Mouse (Mus musculus) CH12.LX (cell line): ENCODE measurements at regions not wholly inside any gene's neighbourhood (a gene's known extent, or its start where the extent isn't known, plus 50 kb on each side); places are given as distances from the start of the nearest gene placed in this dataset.

Experiments
- DNase-seq: peaks from one replicate; pipeline ENCODE4 v3.0.0-alpha.2; 2013; ENCODE audit errors: extremely low read depth
- H3K27ac ChIP-seq: 2 replicates; pipeline ENCODE4 v1.5.1; 2012; ENCODE audit warnings: low read depth, mild to moderate bottlenecking, control low read depth, moderate library complexity; ENCODE audit not compliant: insufficient read depth
- H3K27me3 ChIP-seq: replicated peaks from 2 replicates; pipeline ENCODE3; 2012; ENCODE audit warnings: inconsistent platforms
- H3K36me3 ChIP-seq, 2 experiments: replicated peaks in 1 of 2; 2 replicates each; pipeline versions ENCODE3 to v1.6.1; 2012; ENCODE audit warnings: inconsistent platforms in 1 of 2, low read length in 1 of 2, mild to moderate bottlenecking in 1 of 2, mixed read lengths in 1 of 2, moderate library complexity in 1 of 2; ENCODE audit not compliant: control insufficient read depth in 1 of 2, insufficient read depth in 1 of 2
- H3K4me1 ChIP-seq, 2 experiments: 2 replicates each; pipeline ENCODE4 v1.6.1; 2012; ENCODE audit warnings: inconsistent platforms in 1 of 2, moderate library complexity in 1 of 2; ENCODE audit not compliant: insufficient read depth in 2 of 2, control insufficient read depth in 1 of 2
- H3K4me2 ChIP-seq: 2 replicates; pipeline ENCODE4 v1.6.1; 2012; ENCODE audit warnings: low read depth, mild to moderate bottlenecking, control low read depth; ENCODE audit not compliant: poor library complexity, insufficient read depth, severe bottlenecking
- H3K4me3 ChIP-seq, 3 experiments: fragments of 150-350 bp in 1 of 3; sonication (generic) in 1 of 3; replicated peaks in 1 of 3; 2 replicates each; pipeline versions ENCODE3 to v1.5.1; 2011 to 2012; ENCODE audit warnings: low read depth in 2 of 3, low read length in 2 of 3, mild to moderate bottlenecking in 2 of 3, moderate library complexity in 2 of 3, control low read depth in 1 of 3, improper control_type of control experiment in 1 of 3, inconsistent platforms in 1 of 3, mixed read lengths in 1 of 3; ENCODE audit not compliant: poor library complexity in 1 of 3
- H3K79me2 ChIP-seq: replicated peaks from 2 replicates; pipeline ENCODE4 v1.6.1; 2012; ENCODE audit warnings: mild to moderate bottlenecking, moderate library complexity; ENCODE audit not compliant: control insufficient read depth, poor library complexity, insufficient read depth, severe bottlenecking; ENCODE audit errors: extremely low read depth
- H3K9ac ChIP-seq: 2 replicates; pipeline ENCODE4 v1.6.1; 2012; ENCODE audit warnings: low read depth, mild to moderate bottlenecking, control low read depth, moderate library complexity; ENCODE audit not compliant: insufficient read depth
- H3K9me3 ChIP-seq: replicated peaks from 2 replicates; pipeline ENCODE3; 2012; ENCODE audit warnings: low read length, inconsistent platforms, mixed read lengths
- CHD1 ChIP-seq: IDR thresholded peaks from 2 replicates; pipeline ENCODE4 v1.6.1; 2012; ENCODE audit warnings: low read depth, low read length, improper control_type of control experiment, inconsistent platforms
- CHD2 ChIP-seq: IDR thresholded peaks from 2 replicates; pipeline ENCODE4 v1.6.1; 2011; ENCODE audit warnings: low read length, improper control_type of control experiment
- EP300 ChIP-seq: IDR thresholded peaks from 2 replicates; pipeline ENCODE4 v1.6.1; 2011; ENCODE audit warnings: low read length, improper control_type of control experiment
- ETS1 ChIP-seq: conservative IDR thresholded peaks from 2 replicates; pipeline ENCODE4 v1.6.1; 2012; ENCODE audit warnings: low read depth, mild to moderate bottlenecking, inconsistent platforms, low read length, improper control_type of control experiment, moderate library complexity
- HCFC1 ChIP-seq: IDR thresholded peaks from 2 replicates; pipeline ENCODE4 v1.6.1; 2012; ENCODE audit warnings: low read depth, mild to moderate bottlenecking, inconsistent platforms, low read length, improper control_type of control experiment
- PAX5 ChIP-seq: IDR thresholded peaks from 2 replicates; pipeline ENCODE4 v1.6.1; 2012; ENCODE audit warnings: low read length, inconsistent platforms, mixed read lengths
- ZC3H11A ChIP-seq: IDR thresholded peaks from 2 replicates; pipeline ENCODE4 v1.6.1; 2012; ENCODE audit warnings: low read depth, mild to moderate bottlenecking, inconsistent platforms, low read length, improper control_type of control experiment
- dilution Hi-C: fragments of 300-500 bp; cut with MboI; formaldehyde crosslinking; loops from 2 replicates; pipeline ENCODE4 v1.14.3; 2020; ENCODE audit warnings: low sequenced_read_pairs; ENCODE audit not compliant: extremely low pct_unique_long_range_greater_than_20kb, extremely low pct_ligation_motif_present
- in situ Hi-C: fragments of 300-500 bp; cut with MboI; formaldehyde crosslinking; loops from 3 replicates; pipeline ENCODE4 v1.14.3; 2019; ENCODE audit warnings: low sequenced_read_pairs, low pct_ligation_motif_present, low pct_unique_long_range_greater_than_20kb, mixed read lengths

- Histone ChIP-seq H3K27ac (no peak overlapping the region), H3K9ac (no peak overlapping the region), H3K36me3 (no peaks in the 10 kb centered on the region), H3K4me3 (no peak overlapping the region), H3K4me2 (peak overlapping the region; percentile 51), H3K79me2 (no peaks in the 10 kb centered on the region), H3K9me3 (no peaks in the 10 kb centered on the region), H3K27me3 (peaks cover 1% of the 10 kb centered on the region), H3K4me1 (no peaks in the 10 kb centered on the region)
- no peak for DNase-seq
- in situ Hi-C loops (no loop called here), dilution Hi-C loops (no loop called here)
- no peak for TF ChIP-seq HCFC1
These were observed 169.0 kb upstream of the C9orf72 start for GRCm38 (mm10) chr4:35394821-35395582.

DNA sequence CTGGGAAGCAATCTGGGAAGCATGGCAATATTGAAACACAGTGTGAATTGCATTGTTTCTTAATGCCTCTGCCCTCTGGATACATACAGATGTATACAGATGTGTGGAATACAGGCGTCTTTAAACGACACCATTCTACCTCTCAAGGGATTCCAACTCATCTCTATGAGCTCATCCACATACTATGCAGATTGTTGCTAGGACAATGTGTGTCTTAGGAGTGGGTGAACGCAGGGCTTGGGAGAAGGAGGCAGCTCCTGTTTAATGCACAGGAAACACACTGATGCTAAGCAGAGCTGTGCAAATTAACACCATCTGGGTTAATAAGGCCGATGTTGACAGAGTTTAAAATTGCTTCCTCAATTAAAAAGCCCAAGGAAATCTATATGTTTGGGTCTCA, 149.8 kb upstream of the C9orf72 start:
- no peaks in the 10 kb centered on the region for H3K9me3 ChIP-seq
- no peak for TF ChIP-seq ETS1
- TF ChIP-seq, all 38 proteins: peak for 0
- dilution Hi-C loops, result no loop called here
- in situ Hi-C loops, result no loop called here
- H3K79me2 ChIP-seq, result no peaks in the 10 kb centered on the region
- H3K36me3 ChIP-seq, result no peaks in the 10 kb centered on the region
- H3K4me2 ChIP-seq, result no peak overlapping the region
- no peak overlapping the region for H3K9ac ChIP-seq
- no peaks in the 10 kb centered on the region for H3K27me3 ChIP-seq
- no peak overlapping the region for H3K27ac ChIP-seq
- no peak for DNase-seq
- H3K4me3 ChIP-seq, result no peak overlapping the region
- no peaks in the 10 kb centered on the region; a peak in 1 of 4 replicates for H3K4me1 ChIP-seq

GRCm38 (mm10) chr4:35373213-35373860, 147.4 kb upstream of the C9orf72 start:
- no peak for DNase-seq
- in situ Hi-C loops, result no loop called here
- Histone ChIP-seq H3K9ac (no peak overlapping the region), H3K4me2 (no peak overlapping the region; the same call in 1 of the 2 replicates), H3K4me3 (no peak overlapping the region), H3K79me2 (no peaks in the 10 kb centered on the region), H3K4me1 (no peaks in the 10 kb centered on the region; a peak in 1 of 4 replicates), H3K9me3 (no peaks in the 10 kb centered on the region), H3K27ac (no peak overlapping the region)
- dilution Hi-C loops, result no loop called here
- TF ChIP-seq EP300 (no peak), CHD1 (no peak), CHD2 (no peak), ZC3H11A (no peak), PAX5 (no peak)
- TF ChIP-seq, all 38 proteins: peak for 0
- Histone ChIP-seq H3K27me3 (no peaks in the 10 kb centered on the region), H3K36me3 (no peaks in the 10 kb centered on the region)
